ENCODE assay signal across 15 mouse cellular contexts in the genomic region with DNA sequence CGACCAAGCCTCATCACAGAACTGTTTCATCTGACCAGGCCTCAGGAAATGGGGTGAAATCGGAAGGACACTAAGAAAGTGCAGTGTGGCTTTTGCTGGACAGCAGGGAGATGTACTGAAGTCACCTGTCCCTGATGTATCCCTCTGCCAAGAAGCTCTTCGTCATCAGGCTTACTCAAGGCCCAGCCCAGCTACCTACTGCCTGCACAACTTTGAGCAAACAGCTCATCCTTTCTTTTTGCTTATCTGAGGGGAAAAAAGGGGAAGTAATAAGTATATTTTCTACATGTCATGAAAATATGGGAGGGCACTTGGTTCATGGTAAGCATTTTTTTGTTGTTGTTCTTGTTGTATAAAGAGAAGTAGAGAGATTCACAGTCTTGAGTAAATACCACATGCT.
"Had no signal": no experiment of that assay in that cellular context is flagged by ENCODE, and none has a peak within 500 bp of the region (broad histone marks: within the 10 kb centered on the region; RNA-seq: fewer than 3 reads in every experiment).

No protein-coding gene starts in this region.

- H3K9me3 ChIP-seq: limb, embryonic 12.5 days; liver, embryonic 13.5 days; midbrain, embryonic 15.5 days; neural tube, embryonic 12.5 days had no signal

- H3K9ac ChIP-seq: limb, embryonic 12.5 days; liver, embryonic 13.5 days; midbrain, embryonic 15.5 days; neural tube, embryonic 12.5 days had no signal

- H3K36me3 ChIP-seq: limb, embryonic 12.5 days; liver, embryonic 13.5 days; midbrain, embryonic 15.5 days; neural tube, embryonic 12.5 days had no signal

- H3K27ac ChIP-seq: kidney, postnatal 0 days; layer of hippocampus, adult 2 months; limb, embryonic 12.5 days; liver, embryonic 13.5 days; midbrain, embryonic 15.5 days; neural tube, embryonic 12.5 days had no signal

- ATAC-seq: lung, postnatal 0 days; midbrain, embryonic 15.5 days had no signal

- DNase-seq: kidney, adult 9 months; kidney, postnatal 36 days; liver, embryonic 13.5 days; lung, adult 2 months; lung, postnatal 4 days; right cerebral cortex, postnatal 4 days; spleen, adult 18-20 months; thymus, adult 18-20 months; thymus, postnatal 14 days had no signal

- H3K4me1 ChIP-seq: liver, embryonic 13.5 days had no signal

- H3K27me3 ChIP-seq: limb, embryonic 12.5 days; liver, embryonic 13.5 days; midbrain, embryonic 15.5 days; neural tube, embryonic 12.5 days had no signal

- H3K4me3 ChIP-seq: layer of hippocampus, adult 2 months; limb, embryonic 12.5 days; liver, embryonic 13.5 days; midbrain, embryonic 15.5 days; neural tube, embryonic 12.5 days had no signal

- H3K4me2 ChIP-seq: limb, embryonic 12.5 days; liver, embryonic 13.5 days; midbrain, embryonic 15.5 days; neural tube, embryonic 12.5 days had no signal
